Mouse (Mus musculus) neural tube, embryonic 14.5 days (tissue): Measurements from ENCODE around the gene Dcst2. TPM values are rescaled to one million over a fixed set of nuclear protein-coding genes. Genes with fewer than 3 reads are reported as not detected.
A peak's percentile ranks its signal among the peaks of the same experiment; 100 is the strongest.

Experiments
- ATAC-seq: fragments of 200-750 bp; cut with Nextera tagmentation; 2 replicates; pipeline ENCODE4 v1.8.0; 2017; ENCODE audit warnings: low read depth, mild to moderate bottlenecking, moderate TSS enrichment, moderate library complexity
- H3K27ac ChIP-seq: fragments of 300-500 bp; sonication (generic); 2 replicates; pipeline ENCODE4 v1.5.1; 2014; ENCODE audit warnings: low read depth, mild to moderate bottlenecking, control low read depth, low read length, moderate library complexity, mixed read lengths
- H3K27me3 ChIP-seq: fragments of 300-500 bp; sonication (generic); 2 replicates; pipeline ENCODE4 v1.6.1; 2014; ENCODE audit warnings: low read length; ENCODE audit not compliant: control insufficient read depth, insufficient read depth
- H3K36me3 ChIP-seq: fragments of 300-500 bp; sonication (generic); 2 replicates; pipeline ENCODE4 v1.6.1; 2014; ENCODE audit warnings: low read length, mixed read lengths; ENCODE audit not compliant: control insufficient read depth, insufficient read depth
- H3K4me1 ChIP-seq: fragments of 300-500 bp; sonication (generic); 2 replicates; pipeline ENCODE4 v1.6.1; 2014; ENCODE audit warnings: low read length; ENCODE audit not compliant: control insufficient read depth, insufficient read depth
- H3K4me2 ChIP-seq: fragments of 300-500 bp; sonication (generic); 2 replicates; pipeline ENCODE4 v1.6.1; 2014; ENCODE audit warnings: mild to moderate bottlenecking, low read depth, low read length, control low read depth
- H3K4me3 ChIP-seq: fragments of 300-500 bp; sonication (generic); 2 replicates; pipeline ENCODE4 v1.5.1; 2014; ENCODE audit warnings: low read depth, low read length, control low read depth, mixed read lengths
- H3K9ac ChIP-seq: fragments of 300-500 bp; sonication (generic); replicated peaks from 2 replicates; pipeline ENCODE4 v1.6.1; 2014; ENCODE audit warnings: low read depth, mild to moderate bottlenecking, control low read depth, low read length, mixed read lengths
- H3K9me3 ChIP-seq: fragments of 300-500 bp; sonication (generic); 2 replicates; pipeline ENCODE4 v1.6.1; 2016; ENCODE audit warnings: low read length; ENCODE audit not compliant: control insufficient read depth
- WGBS: fragments of 180-500 bp; shearing (Covaris S2); extraction: QIAGEN DNeasy Blood & Tissue Kit; methylation state at CpG from one replicate; pipeline ENCODE4 v1.1.7; 2014; 5-methylcytosine and 5-hydroxymethylcytosine counted together
- polyA plus RNA-seq: library from polyadenylated mRNA; unstranded; fragments of >200 nt; fragmentation: Nextera tagmentation; extraction: Ambion mirVana; gene quantifications from 2 replicates; pipeline ENCODE4 v1.2.1, GENCODE M21; 2014

Dcst2 gene
- polyA plus RNA-seq, 1 experiment from 2014 or later, result 0.25 TPM

DNA sequence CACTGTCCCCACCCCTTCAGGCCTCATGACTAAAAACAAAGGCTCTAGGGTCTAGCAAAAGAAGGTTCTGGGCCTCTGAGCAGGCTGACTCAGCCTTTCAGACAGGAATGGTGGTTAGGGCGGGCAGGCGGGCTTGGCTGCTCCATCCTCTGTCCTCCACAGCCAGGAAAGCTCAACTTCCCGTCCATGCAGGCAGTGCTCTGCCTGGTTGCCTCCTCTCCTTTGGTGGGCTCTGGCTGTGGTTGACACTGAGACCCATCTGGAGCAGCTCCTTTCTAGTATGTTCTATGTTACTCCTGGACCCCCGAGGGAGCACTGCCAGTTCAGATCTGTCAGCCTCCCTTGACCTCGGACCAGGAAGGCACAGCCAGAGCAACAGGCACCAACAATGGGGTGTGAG is 40.9 kb downstream of the Dcst2 start, which contains the start of gene Lenep:
Gene Lenep (minus strand): TSS at position 101 of the 400 bp plus-strand sequence.
- ATAC-seq, result no peak
- Histone ChIP-seq H3K4me1 (no peaks in the 10 kb centered on the region), H3K36me3 (peaks cover 15% of the 10 kb centered on the region), H3K9ac (no peak within 1 kb of the TSS), H3K9me3 (no peaks in the 10 kb centered on the region), H3K27ac (no peak within 1 kb of the TSS), H3K4me3 (no peak within 1 kb of the TSS), H3K27me3 (no peaks in the 10 kb centered on the region), H3K4me2 (no peak within 1 kb of the TSS)
- WGBS, result 86% methylated on average over 5 of the region's 5 CpGs

GRCm38 (mm10) chr3:89406887-89407286 is 45.1 kb downstream of the Dcst2 start:
- WGBS, result 90% methylated on average over 6 of the region's 6 CpGs
- no peak overlapping the region for H3K4me3 ChIP-seq
- no peak for ATAC-seq
- H3K27ac ChIP-seq, result no peak overlapping the region
- H3K27me3 ChIP-seq, result no peaks in the 10 kb centered on the region
- no peaks in the 10 kb centered on the region for H3K9me3 ChIP-seq
- H3K9ac ChIP-seq, result no peak overlapping the region
- no peak overlapping the region for H3K4me2 ChIP-seq
- H3K36me3 ChIP-seq, result peaks cover 18% of the 10 kb centered on the region
- H3K4me1 ChIP-seq, result peaks cover 6% of the 10 kb centered on the region

DNA sequence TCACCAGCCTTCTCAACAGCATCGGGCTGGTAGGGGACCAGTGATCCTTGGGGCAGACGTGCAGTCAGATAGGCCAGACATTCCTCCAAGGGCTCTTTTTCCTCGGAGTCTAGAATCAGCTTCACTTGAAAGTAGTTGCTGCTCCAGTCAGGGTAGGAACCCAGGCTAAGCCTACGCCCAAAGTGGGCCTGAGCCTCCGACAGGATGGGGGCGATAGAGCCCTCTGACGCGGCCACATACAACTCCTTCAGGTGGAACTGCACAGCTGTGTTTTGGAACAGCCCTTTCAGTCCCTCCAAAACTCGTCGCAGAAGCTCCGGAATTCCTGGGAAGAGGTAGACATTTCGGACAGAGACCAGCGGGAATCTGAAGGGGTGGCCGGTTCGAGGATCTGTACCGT is 46.7 kb downstream of the Dcst2 start:
- H3K27ac ChIP-seq, result no peak overlapping the region
- H3K4me1 ChIP-seq, result peaks cover 6% of the 10 kb centered on the region
- peaks cover 12% of the 10 kb centered on the region for H3K36me3 ChIP-seq
- no peak overlapping the region for H3K9ac ChIP-seq
- no peaks in the 10 kb centered on the region for H3K9me3 ChIP-seq
- no peak overlapping the region for H3K4me3 ChIP-seq
- H3K4me2 ChIP-seq, result no peak overlapping the region
- no peaks in the 10 kb centered on the region for H3K27me3 ChIP-seq
- WGBS, result 65% methylated on average over 16 of the region's 16 CpGs
- ATAC-seq, result no peak

DNA sequence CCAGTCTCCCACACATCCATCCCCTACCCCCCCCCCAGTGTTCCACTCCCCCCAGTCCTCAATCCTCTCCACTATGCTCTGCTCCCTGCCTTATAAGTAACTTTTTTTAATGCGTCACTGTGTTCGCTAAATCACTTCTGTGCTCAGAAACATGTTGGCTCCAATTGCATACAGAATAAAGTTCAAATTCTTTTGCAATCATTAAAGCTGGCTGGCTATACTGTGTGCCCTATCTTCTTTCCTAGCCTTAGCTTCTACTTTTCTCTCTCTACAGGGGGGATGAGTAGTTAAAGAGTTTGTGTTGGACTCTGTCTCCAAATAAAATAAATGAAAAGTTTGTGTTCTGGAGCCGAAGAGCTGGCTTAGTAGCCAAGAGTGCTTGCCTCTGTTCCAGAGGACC is 47.9 kb downstream of the Dcst2 start:
- H3K4me1 ChIP-seq, result peaks cover 6% of the 10 kb centered on the region
- peaks cover 4% of the 10 kb centered on the region; the same call in 1 of the 2 replicates for H3K36me3 ChIP-seq
- no peaks in the 10 kb centered on the region for H3K27me3 ChIP-seq
- no peak overlapping the region for H3K4me2 ChIP-seq
- no peak for ATAC-seq
- 96% methylated on average over 3 of the region's 3 CpGs for WGBS
- no peaks in the 10 kb centered on the region for H3K9me3 ChIP-seq
- H3K27ac ChIP-seq, result no peak overlapping the region
- no peak overlapping the region for H3K4me3 ChIP-seq
- H3K9ac ChIP-seq, result no peak overlapping the region

- 73% methylated on average over 10 of the region's 10 CpGs for WGBS
- Histone ChIP-seq H3K9ac (peak overlapping the region; percentile 52), H3K9me3 (no peaks in the 10 kb centered on the region), H3K4me2 (peak overlapping the region; percentile 86), H3K4me3 (peak overlapping the region; percentile 42), H3K4me1 (peaks cover 6% of the 10 kb centered on the region), H3K36me3 (peaks cover 10% of the 10 kb centered on the region; the same call in 1 of the 2 replicates), H3K27me3 (no peaks in the 10 kb centered on the region), H3K27ac (peak overlapping the region; percentile 69; the same call in 1 of the 2 replicates)
- no peak for ATAC-seq
Measured at GRCm38 (mm10) chr3:89410864-89411263, 49.1 kb downstream of the Dcst2 start.

DNA sequence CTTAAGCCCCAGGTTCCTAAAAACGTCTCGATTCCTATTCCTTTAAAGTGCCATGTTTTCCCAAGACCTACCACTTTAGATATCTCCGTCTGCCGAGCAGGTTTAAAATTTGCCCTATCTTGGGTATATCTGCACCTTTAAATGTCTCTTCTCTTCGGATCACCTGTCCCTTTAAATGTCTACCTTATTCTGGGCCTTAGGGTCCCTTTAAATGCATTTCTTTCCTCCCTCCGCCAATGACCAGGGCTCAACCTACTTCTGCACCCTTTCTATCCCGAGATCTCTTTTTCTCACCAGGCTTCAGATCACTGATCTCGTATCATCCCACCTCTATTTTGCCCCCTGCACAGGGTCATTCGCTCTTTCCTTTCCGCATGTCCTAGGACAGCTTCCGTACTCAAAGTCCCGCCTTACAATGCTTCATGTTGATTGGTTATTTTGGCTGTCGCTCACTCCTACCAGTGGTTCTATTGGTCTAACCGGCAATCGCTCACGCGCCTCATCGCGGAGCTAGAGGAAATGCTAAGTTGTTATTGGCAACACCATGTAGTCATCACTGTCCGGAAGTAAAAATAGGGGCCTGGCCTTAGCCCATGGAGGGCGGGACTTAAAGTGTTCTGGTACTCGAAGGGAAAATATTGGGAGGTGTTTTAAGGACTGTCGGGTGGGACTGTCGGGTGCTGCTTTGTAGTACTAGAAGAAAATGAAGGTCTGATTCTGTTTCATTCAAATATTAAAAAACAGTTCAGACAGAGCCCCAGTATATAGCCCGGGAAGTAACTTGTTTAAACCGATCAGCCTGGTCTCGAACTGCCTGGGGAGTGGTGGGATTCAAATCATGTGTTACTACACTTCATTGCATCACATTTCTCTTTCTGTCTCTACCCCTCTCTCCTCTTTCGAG is 50.0 kb downstream of the Dcst2 start, which contains the start of gene Flad1:
Gene Flad1 (minus strand): TSS at position 381 of the 904 bp plus-strand sequence.
- peak within 1 kb of the TSS; percentile 52 for H3K9ac ChIP-seq
- no peaks in the 10 kb centered on the region for H3K27me3 ChIP-seq
- H3K4me2 ChIP-seq, result peak within 1 kb of the TSS; percentile 86
- peaks cover 12% of the 10 kb centered on the region; the same call in 1 of the 2 replicates for H3K36me3 ChIP-seq
- no peaks in the 10 kb centered on the region for H3K9me3 ChIP-seq
- peaks cover 8% of the 10 kb centered on the region for H3K4me1 ChIP-seq
- peak within 1 kb of the TSS; percentile 69 for H3K27ac ChIP-seq
- peak; percentile 99 for ATAC-seq
- 6% methylated on average over 28 of the region's 28 CpGs for WGBS
- peak within 1 kb of the TSS; percentile 42 for H3K4me3 ChIP-seq

DNA sequence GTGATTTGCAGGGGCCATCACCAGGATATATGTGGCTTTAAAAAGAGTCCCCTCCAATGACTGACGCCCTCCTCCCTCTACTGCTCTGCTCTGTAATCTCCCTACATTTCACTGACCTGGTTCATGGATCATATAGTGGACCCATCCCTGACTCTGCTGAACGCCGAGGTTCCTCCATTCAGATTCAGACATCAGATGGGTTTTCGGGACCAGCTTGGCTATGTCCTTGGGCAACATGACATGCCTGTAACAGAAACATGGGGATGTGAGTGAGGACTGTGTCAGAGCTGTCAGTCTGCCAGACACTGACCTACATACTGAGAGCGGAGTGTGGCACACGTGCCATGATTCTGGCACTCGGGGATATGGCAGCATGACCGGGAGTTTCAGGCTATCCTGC is 54.4 kb downstream of the Dcst2 start:
- no peak overlapping the region for H3K4me3 ChIP-seq
- ATAC-seq, result no peak
- H3K9ac ChIP-seq, result no peak overlapping the region
- H3K4me1 ChIP-seq, result peaks cover 17% of the 10 kb centered on the region
- H3K27me3 ChIP-seq, result no peaks in the 10 kb centered on the region
- H3K9me3 ChIP-seq, result no peaks in the 10 kb centered on the region
- H3K36me3 ChIP-seq, result peaks cover 10% of the 10 kb centered on the region; the same call in 1 of the 2 replicates
- H3K4me2 ChIP-seq, result no peak overlapping the region
- WGBS, result 97% methylated on average over 8 of the region's 8 CpGs
- no peak overlapping the region for H3K27ac ChIP-seq

DNA sequence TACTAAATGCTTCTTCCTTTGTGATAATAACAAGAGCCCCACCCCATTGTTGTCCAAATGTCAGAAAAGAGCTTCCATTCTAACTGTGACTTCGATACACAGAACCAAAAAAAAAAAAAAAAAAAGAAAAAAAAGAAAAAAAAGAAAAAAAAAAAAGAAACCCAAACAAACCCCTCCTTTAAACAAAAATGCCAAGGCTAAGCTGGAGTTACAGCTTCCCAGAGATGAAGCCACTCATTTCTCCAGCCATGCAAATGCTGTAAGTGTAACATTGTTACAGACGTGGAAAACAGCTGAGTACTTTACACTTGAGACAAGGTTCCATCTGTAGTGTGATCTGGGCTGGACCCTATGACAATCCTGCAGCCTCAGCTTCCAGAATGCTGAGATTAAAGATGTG is 55.4 kb downstream of the Dcst2 start:
- H3K9ac ChIP-seq, result peak overlapping the region; percentile 28; the same call in 1 of the 2 replicates
- no peaks in the 10 kb centered on the region for H3K9me3 ChIP-seq
- no peaks in the 10 kb centered on the region for H3K27me3 ChIP-seq
- 30% methylated on average over 2 of the region's 2 CpGs for WGBS
- peaks cover 10% of the 10 kb centered on the region; the same call in 1 of the 2 replicates for H3K36me3 ChIP-seq
- peak overlapping the region; percentile 52; the same call in 1 of the 2 replicates for H3K27ac ChIP-seq
- ATAC-seq, result no peak
- peak overlapping the region; percentile 56 for H3K4me3 ChIP-seq
- peak overlapping the region; percentile 71 for H3K4me2 ChIP-seq
- peaks cover 23% of the 10 kb centered on the region for H3K4me1 ChIP-seq

DNA sequence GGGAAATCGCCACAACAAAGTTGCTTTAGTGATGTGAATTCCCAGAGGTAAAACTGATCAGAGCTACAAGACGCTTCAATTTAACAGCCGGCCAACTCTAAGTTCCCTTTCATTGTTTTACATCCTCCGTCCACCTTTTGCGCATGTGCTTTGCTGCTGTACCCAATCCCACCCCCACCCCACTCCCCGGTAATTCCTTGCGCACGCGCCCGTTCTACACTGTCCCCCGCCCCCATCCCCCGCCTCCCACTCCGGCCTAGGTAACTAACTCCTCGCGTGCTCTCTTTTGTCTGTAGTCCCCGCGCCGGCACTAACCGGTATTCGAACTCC is 56.0 kb downstream of the Dcst2 start:
- Histone ChIP-seq H3K9ac (peak overlapping the region; percentile 28; the same call in 1 of the 2 replicates), H3K9me3 (no peaks in the 10 kb centered on the region), H3K27me3 (no peaks in the 10 kb centered on the region), H3K4me2 (peak overlapping the region; percentile 71), H3K4me3 (peak overlapping the region; percentile 56), H3K27ac (peak overlapping the region; percentile 52; the same call in 1 of the 2 replicates), H3K4me1 (peaks cover 23% of the 10 kb centered on the region), H3K36me3 (peaks cover 10% of the 10 kb centered on the region; the same call in 1 of the 2 replicates)
- under 1% methylated on average over 20 of the region's 20 CpGs for WGBS
- peak; percentile 57 for ATAC-seq
